Mouse (Mus musculus): ENCODE data around the gene Zfp326. TPM values are rescaled to one million over a fixed set of nuclear protein-coding genes. Genes with fewer than 3 reads are reported as not detected.

Zfp326 gene
- 13.5 and 14.0 TPM in 2 replicates for polyA plus RNA-seq (2021; fragmentation: Nextera tagmentation)
- long read RNA-seq, experiment 1, partial matches to known transcripts, result 23 of 29 reads
- long read RNA-seq, experiment 1, other reads (novel, unspliced or antisense), result 4 of 29 reads
- long read RNA-seq, experiment 2, partial matches to known transcripts, result 5 of 8 reads
- long read RNA-seq, experiment 2, other reads (novel, unspliced or antisense), result 2 of 8 reads

GRCm38 (mm10) chr5:105876068-105876924 lies at the start of gene Zfp326:
Gene Zfp326 (plus strand): TSS chr5:105876565.

Other genes starting within 250 kb of the Zfp326 start
- 18.0 and 23.4 TPM in 2 replicates for gene Lrrc8d, start 176.6 kb upstream of the Zfp326 start, polyA plus RNA-seq (2021; fragmentation: Nextera tagmentation)

Data from layer of hippocampus, adult 6 months (tissue).